Mouse (Mus musculus): ENCODE results near the gene Mill2. TPM values are rescaled to one million over a fixed set of nuclear protein-coding genes. Genes with fewer than 3 reads are reported as not detected.

Gene Mill2
- 0.94 and 1.0 TPM in 2 replicates for polyA plus RNA-seq (2015; fragmentation: Nextera tagmentation; extraction: Ambion mirVana)

GRCm38 (mm10) chr7:18839865-18840264, at the start of gene Mill2:
Mill2 (plus strand) TSS chr7:18839966.

GRCm38 (mm10) chr7:18798420-18798819, 41.3 kb upstream of the Mill2 start, which contains the start of gene Psg19:
Psg19 (minus strand) TSS chr7:18798520.

GRCm38 (mm10) chr7:18821507-18821906, 18.3 kb upstream of the Mill2 start, which contains the start of gene Psg17:
Psg17 (minus strand) TSS chr7:18821607.

GRCm38 (mm10) chr7:18871031-18871430, 31.3 kb downstream of the Mill2 start, which contains the start of gene Pglyrp1:
Pglyrp1 (plus strand) TSS chr7:18871331.

GRCm38 (mm10) chr7:18910241-18910831, 70.6 kb downstream of the Mill2 start, which contains the start of gene Ccdc61:
Ccdc61 (minus strand) TSS chr7:18910415.

Other genes starting within 250 kb of the Mill2 start
- gene Psg23, start 223.5 kb upstream of the Mill2 start, polyA plus RNA-seq (2015; fragmentation: Nextera tagmentation; extraction: Ambion mirVana), result not detected in 2 replicates
- not detected in 2 replicates for gene Psg21, start 183.2 kb upstream of the Mill2 start, polyA plus RNA-seq (2015; fragmentation: Nextera tagmentation; extraction: Ambion mirVana)
- gene Psg20, start 153.8 kb upstream of the Mill2 start, polyA plus RNA-seq (2015; fragmentation: Nextera tagmentation; extraction: Ambion mirVana), result not detected in 2 replicates
- gene Psg22, start 121.9 kb upstream of the Mill2 start, polyA plus RNA-seq (2015; fragmentation: Nextera tagmentation; extraction: Ambion mirVana), result not detected in 2 replicates
- not detected in 2 replicates for gene Psg19, start 41.4 kb upstream of the Mill2 start, polyA plus RNA-seq (2015; fragmentation: Nextera tagmentation; extraction: Ambion mirVana)
- gene Psg17, start 18.4 kb upstream of the Mill2 start, polyA plus RNA-seq (2015; fragmentation: Nextera tagmentation; extraction: Ambion mirVana), result not detected in 2 replicates
- 1.4 and 1.9 TPM in 2 replicates for gene Pglyrp1, start 31.4 kb downstream of the Mill2 start, polyA plus RNA-seq (2015; fragmentation: Nextera tagmentation; extraction: Ambion mirVana)
- gene Ccdc61, start 70.4 kb downstream of the Mill2 start, polyA plus RNA-seq (2015; fragmentation: Nextera tagmentation; extraction: Ambion mirVana), result 11.4 and 14.7 TPM in 2 replicates
- 0.29 and 0.33 TPM in 2 replicates for gene Nova2, start 85.9 kb downstream of the Mill2 start, polyA plus RNA-seq (2015; fragmentation: Nextera tagmentation; extraction: Ambion mirVana)
- gene Nanos2, start 147.4 kb downstream of the Mill2 start, polyA plus RNA-seq (2015; fragmentation: Nextera tagmentation; extraction: Ambion mirVana), result not detected in 2 replicates
- 1.3 and 1.5 TPM in 2 replicates for gene Mypop, start 151.3 kb downstream of the Mill2 start, polyA plus RNA-seq (2015; fragmentation: Nextera tagmentation; extraction: Ambion mirVana)
- gene Irf2bp1, start 164.1 kb downstream of the Mill2 start, polyA plus RNA-seq (2015; fragmentation: Nextera tagmentation; extraction: Ambion mirVana), result 12.3 and 16.4 TPM in 2 replicates
- gene Foxa3, start 183.6 kb downstream of the Mill2 start, polyA plus RNA-seq (2015; fragmentation: Nextera tagmentation; extraction: Ambion mirVana), result 0.22 TPM in 1 of 2 replicates, not detected in the other
- gene Sympk, start 184.4 kb downstream of the Mill2 start, polyA plus RNA-seq (2015; fragmentation: Nextera tagmentation; extraction: Ambion mirVana), result 16.8 and 18.7 TPM in 2 replicates
- not detected in 2 replicates for gene Rsph6a, start 214.7 kb downstream of the Mill2 start, polyA plus RNA-seq (2015; fragmentation: Nextera tagmentation; extraction: Ambion mirVana)
- gene Dmwd, start 236.3 kb downstream of the Mill2 start, polyA plus RNA-seq (2015; fragmentation: Nextera tagmentation; extraction: Ambion mirVana), result 14.4 and 14.7 TPM in 2 replicates
- 145 and 149 TPM in 2 replicates for gene Dmpk, start 243.9 kb downstream of the Mill2 start, polyA plus RNA-seq (2015; fragmentation: Nextera tagmentation; extraction: Ambion mirVana)